Mouse (Mus musculus) lung, postnatal 0 days (tissue): ENCODE measurements around the gene Gm9913.

Source experiments
- CTCF ChIP-seq: IDR thresholded peaks from 2 replicates; pipeline ENCODE4 v1.5.1; 2016; ENCODE audit warnings: antibody characterized with exemption, mild to moderate bottlenecking
- EP300 ChIP-seq: IDR thresholded peaks from 2 replicates; pipeline ENCODE4 v1.6.1; 2016; ENCODE audit warnings: antibody characterized with exemption, mild to moderate bottlenecking, control low read depth

DNA sequence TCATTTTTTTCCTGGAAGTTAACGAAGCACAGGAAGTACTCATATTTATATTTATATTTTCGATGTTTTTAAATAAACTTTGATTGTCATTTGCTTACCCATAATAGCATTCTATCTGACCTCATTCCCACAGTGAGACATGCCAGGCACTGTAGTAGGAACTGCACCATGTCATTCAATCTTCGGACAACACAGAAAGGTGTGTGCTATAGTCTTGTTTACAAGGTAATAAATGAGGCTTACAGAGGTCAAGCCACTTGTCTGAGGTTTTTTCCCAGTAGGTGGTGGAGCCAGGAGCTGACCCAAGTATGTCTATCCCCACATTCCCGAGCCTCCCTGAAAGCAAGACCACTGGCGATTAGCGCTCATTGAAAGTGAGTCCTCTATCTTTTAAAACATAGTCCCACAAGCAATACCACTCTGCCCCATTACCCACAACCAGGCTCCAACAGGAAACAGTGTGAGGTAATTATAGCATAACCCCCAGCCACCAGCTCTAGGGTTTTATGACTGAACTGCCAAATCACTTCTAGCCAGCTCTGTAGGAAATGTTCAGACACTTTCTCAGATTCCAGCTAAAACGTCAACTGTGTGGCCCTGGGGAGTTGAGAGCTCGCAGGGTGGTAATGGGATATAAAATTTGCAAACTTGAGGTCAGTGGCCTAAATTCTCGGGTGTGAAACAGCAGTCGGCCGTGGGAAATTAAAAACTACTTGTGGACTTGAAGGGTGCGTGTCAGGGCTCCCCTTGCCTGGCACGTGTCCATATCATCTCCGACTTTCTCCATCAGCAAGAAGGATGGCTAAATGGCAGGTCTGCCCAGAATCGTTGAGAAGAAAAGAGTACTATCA lies 12.6 kb upstream of the Gm9913 start:
- TF ChIP-seq CTCF: no peak
- no peak for TF ChIP-seq EP300
